Mouse (Mus musculus): ENCODE measurements at regions not wholly inside any gene's neighbourhood (a gene's known extent, or its start where the extent isn't known, plus 50 kb on each side); places are given as distances from the start of the nearest gene placed in this dataset.

DNA sequence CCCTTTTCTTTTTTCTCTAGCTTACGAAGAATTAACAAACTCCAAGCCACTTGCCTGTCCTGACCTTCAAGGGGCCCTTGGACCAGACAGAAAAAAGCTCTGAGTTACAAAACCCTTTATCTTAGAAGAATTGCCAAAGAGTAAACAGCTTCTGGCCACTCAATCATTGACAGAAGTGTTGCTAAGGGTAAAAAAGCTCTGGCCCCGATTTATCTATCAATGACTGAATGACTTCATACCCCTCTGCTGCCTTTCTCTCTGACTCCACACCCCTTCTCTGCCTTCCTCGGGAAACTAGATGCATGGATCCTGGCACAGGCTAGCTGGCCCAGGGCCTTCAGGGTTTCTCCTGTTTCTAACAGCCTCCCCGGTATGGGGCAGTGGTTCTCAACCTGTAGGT is 105.2 kb upstream of the Slc16a7 start:
- TF ChIP-seq POLR2A (IDR thresholded peaks at IDR 0.05; ENCODE audit: borderline replicate concordance, extremely low read depth, low read depth, low read length) (no peak), CTCF (IDR thresholded peaks at IDR 0.05; ENCODE audit: insufficient read depth, low read length) (no peak)

All from lung, adult 2 months (tissue).